Mouse (Mus musculus): Measurements from ENCODE around the gene Pbx1. TPM values are rescaled to one million over a fixed set of nuclear protein-coding genes. Genes with fewer than 3 reads are reported as not detected.
A peak's percentile ranks its signal among the peaks of the same experiment; 100 is the strongest.

Gene Pbx1
- polyA plus RNA-seq, 1 experiment from 2014 or later: 4.0 TPM

DNA sequence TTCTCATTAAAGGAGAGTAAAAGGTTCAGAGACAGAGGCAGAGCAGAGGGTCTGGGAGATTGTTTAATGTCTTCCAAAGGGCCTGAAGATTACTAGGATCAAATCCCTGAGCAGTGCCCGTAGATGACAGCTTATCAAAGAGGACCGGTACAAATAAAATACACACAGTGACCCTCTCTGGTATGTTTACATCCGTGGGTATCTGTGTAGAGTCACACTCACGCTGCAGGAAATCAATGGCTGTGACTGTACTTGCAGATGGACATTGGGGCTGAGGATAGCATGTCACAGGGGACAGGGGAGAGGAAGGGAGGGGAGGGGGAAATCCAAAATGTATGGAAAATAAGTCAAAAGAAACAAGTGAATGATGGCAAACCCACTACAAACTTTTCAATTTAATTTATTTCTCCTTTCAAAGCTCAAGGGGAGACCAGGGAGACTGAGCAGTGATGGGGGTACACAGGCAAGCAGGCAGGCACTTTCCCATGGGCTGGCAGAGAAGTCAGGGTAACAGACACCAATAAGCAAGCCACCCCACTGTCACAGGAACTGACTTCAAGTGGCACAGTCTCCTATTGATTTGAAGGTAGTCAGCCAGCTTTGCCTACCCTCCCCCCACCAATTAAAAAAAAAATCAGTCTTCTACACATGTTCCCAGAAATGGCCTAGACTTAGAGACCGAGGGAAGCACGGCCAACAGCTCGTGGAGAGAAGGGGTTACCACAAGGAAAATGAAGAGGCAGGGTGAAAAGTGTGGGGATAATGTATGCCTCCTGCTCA lies 107.6 kb downstream of the Pbx1 start:
- H3K9me3 ChIP-seq (ENCODE audit: low read length): no peaks in the 10 kb centered on the region
- DNase-seq: no peak
- ATAC-seq: no peak
- no peak overlapping the region for H3K4me3 ChIP-seq (ENCODE audit: low read depth, low read length)
- H3K27me3 ChIP-seq (ENCODE audit: insufficient read depth, low read length): no peaks in the 10 kb centered on the region
- WGBS (ENCODE audit: insufficient replicate concordance): 55% methylated on average over 7 of the region's 7 CpGs
- no peak for TF ChIP-seq EP300 (IDR thresholded peaks at IDR 0.05; ENCODE audit: low read depth)
- TF ChIP-seq CTCF (IDR thresholded peaks at IDR 0.05; ENCODE audit: low read depth): no peak
- no peaks in the 10 kb centered on the region for H3K4me1 ChIP-seq (ENCODE audit: insufficient read depth)
- H3K27ac ChIP-seq (ENCODE audit: low read depth): no peak overlapping the region
- H3K9ac ChIP-seq (replicated peaks): no peak overlapping the region
- no peak overlapping the region for H3K4me2 ChIP-seq (ENCODE audit: low read depth, low read length)
- H3K36me3 ChIP-seq (replicated peaks; ENCODE audit: insufficient read depth, low read length): no peaks in the 10 kb centered on the region

DNA sequence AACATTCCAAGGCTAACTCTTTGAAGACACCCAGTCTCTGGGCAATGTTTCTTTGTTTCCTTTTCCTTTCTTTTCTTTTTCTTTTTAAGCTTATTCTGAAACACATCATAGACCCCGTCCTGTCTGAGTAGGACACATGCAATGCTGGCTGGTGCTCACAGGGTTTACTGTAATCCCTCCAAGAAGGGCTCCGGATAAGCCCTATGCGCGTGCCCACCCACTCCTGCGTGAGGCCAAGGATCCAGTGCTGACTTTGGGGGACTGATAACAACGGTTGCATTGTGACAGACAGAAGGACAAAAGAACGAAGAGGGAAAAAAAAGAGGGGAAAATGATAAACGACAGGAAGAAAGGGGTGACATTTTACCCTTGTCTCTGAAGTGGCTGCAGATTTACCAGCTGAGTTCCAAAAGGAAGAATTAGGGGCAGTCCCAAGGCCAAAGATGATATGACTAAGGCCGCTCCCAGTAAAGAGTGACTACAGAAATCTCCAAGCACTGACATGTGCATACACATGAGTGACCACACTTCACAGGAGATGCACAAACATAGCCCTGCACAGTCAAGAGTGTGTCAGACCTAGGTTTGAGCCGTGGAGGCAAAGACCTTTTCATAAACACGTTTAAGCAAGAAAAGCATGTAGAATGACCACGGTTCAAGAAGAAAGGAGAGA lies 108.5 kb downstream of the Pbx1 start:
- WGBS (ENCODE audit: insufficient replicate concordance): 59% methylated on average over 12 of the region's 12 CpGs
- no peak overlapping the region for H3K27ac ChIP-seq (ENCODE audit: low read depth)

DNA sequence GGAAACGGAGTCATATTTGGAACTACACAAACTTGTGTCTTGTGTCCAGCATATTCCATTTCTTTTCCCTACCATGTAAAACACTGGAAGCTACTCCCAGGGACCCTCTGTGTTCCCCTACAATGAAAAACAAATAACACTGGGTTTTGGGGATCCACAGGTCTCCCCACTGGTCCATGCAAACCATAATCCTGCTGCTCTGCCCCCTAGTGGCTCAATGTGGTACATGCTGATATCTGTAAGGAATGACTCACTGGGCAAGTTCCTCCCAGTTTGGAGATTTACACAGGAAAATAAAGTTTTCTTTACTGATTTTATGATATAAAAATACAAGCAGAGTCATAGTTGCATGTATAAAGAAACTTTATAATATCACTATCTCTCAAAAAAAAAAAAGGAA lies 109.2 kb downstream of the Pbx1 start:
- Histone ChIP-seq H3K4me3 (ENCODE audit: low read depth, low read length) (no peak overlapping the region), H3K4me1 (ENCODE audit: insufficient read depth) (no peaks in the 10 kb centered on the region), H3K9me3 (ENCODE audit: low read length) (no peaks in the 10 kb centered on the region), H3K27me3 (ENCODE audit: insufficient read depth, low read length) (no peaks in the 10 kb centered on the region), H3K27ac (ENCODE audit: low read depth) (no peak overlapping the region), H3K9ac (replicated peaks) (no peak overlapping the region), H3K36me3 (replicated peaks; ENCODE audit: insufficient read depth, low read length) (no peaks in the 10 kb centered on the region), H3K4me2 (ENCODE audit: low read depth, low read length) (no peak overlapping the region)
- ATAC-seq (peak; percentile 48; the same call in 1 of the 2 replicates), DNase-seq (peak; percentile 66)
- TF ChIP-seq CTCF (IDR thresholded peaks at IDR 0.05; ENCODE audit: low read depth) (peak; percentile 87), EP300 (IDR thresholded peaks at IDR 0.05; ENCODE audit: low read depth) (no peak)
- 100% methylated on average over 1 of the region's 1 CpGs for WGBS (ENCODE audit: insufficient replicate concordance)

More for the DNA sequence above, 108.5 kb downstream of the Pbx1 start:
- Histone ChIP-seq H3K27me3 (ENCODE audit: insufficient read depth, low read length) (no peaks in the 10 kb centered on the region), H3K9ac (replicated peaks) (no peak overlapping the region), H3K4me2 (ENCODE audit: low read depth, low read length) (no peak overlapping the region), H3K4me3 (ENCODE audit: low read depth, low read length) (no peak overlapping the region), H3K9me3 (ENCODE audit: low read length) (no peaks in the 10 kb centered on the region), H3K4me1 (ENCODE audit: insufficient read depth) (no peaks in the 10 kb centered on the region), H3K36me3 (replicated peaks; ENCODE audit: insufficient read depth, low read length) (no peaks in the 10 kb centered on the region)
- ATAC-seq (no peak), DNase-seq (no peak)
- TF ChIP-seq CTCF (IDR thresholded peaks at IDR 0.05; ENCODE audit: low read depth) (no peak), EP300 (IDR thresholded peaks at IDR 0.05; ENCODE audit: low read depth) (no peak)

DNA sequence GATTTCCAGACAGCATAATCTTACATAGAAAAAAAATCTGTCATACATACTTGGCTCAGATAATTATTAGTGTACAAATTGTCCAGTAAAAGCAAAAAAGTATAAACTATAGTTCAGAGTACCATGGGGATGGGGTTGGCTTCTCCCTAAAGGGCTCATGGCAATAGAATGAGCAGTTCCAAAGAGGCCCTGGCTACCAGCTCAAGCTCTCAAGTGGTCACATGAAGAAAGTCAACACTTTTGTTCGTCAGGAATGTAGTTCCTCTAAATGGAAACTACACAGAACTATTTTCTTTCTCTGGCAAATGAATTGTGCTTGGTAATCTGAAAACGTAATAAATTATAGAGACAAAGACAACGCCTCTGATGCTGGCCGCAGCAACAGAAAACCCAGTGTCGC lies 112.4 kb downstream of the Pbx1 start:
- WGBS (ENCODE audit: insufficient replicate concordance): 84% methylated on average over 5 of the region's 5 CpGs
- ATAC-seq (no peak), DNase-seq (no peak)
- H3K9ac ChIP-seq (replicated peaks): no peak overlapping the region
- no peaks in the 10 kb centered on the region for H3K36me3 ChIP-seq (replicated peaks; ENCODE audit: insufficient read depth, low read length)
- no peaks in the 10 kb centered on the region for H3K4me1 ChIP-seq (ENCODE audit: insufficient read depth)
- TF ChIP-seq CTCF (IDR thresholded peaks at IDR 0.05; ENCODE audit: low read depth) (no peak), EP300 (IDR thresholded peaks at IDR 0.05; ENCODE audit: low read depth) (no peak)
- H3K4me2 ChIP-seq (ENCODE audit: low read depth, low read length): no peak overlapping the region
- no peaks in the 10 kb centered on the region for H3K9me3 ChIP-seq (ENCODE audit: low read length)
- H3K4me3 ChIP-seq (ENCODE audit: low read depth, low read length): no peak overlapping the region
- H3K27ac ChIP-seq (ENCODE audit: low read depth): no peak overlapping the region
- no peaks in the 10 kb centered on the region for H3K27me3 ChIP-seq (ENCODE audit: insufficient read depth, low read length)

DNA sequence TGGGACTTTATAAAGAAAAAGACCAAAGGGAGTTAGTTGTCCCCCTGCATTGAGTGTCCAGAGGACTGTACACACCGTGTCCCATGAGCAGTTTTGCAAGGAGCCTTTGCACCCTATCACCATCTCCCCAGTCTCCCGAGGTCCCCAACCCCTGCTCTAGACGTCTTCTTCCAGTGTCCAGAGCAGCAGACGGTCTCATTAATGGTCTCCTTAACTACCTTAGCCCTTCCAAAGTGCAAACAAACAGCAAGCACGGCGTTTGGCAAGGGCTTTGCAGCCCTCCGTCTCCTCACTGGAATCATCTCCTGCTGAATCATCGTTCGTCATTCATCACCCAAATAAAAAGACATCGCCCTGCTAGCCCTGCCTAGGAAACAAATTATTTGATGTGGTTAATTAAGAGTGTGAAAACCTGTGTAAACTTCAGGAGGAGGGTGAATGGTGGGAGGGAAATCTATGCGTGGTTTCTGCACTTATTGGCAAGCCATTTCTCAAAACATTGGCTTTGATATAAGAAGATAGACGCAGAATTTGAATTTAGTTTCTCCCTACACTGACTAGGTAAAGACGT lies 113.1 kb downstream of the Pbx1 start:
- no peak overlapping the region for H3K4me3 ChIP-seq (ENCODE audit: low read depth, low read length)
- H3K36me3 ChIP-seq (replicated peaks; ENCODE audit: insufficient read depth, low read length): no peaks in the 10 kb centered on the region
- no peaks in the 10 kb centered on the region for H3K27me3 ChIP-seq (ENCODE audit: insufficient read depth, low read length)
- 69% methylated on average over 13 of the region's 13 CpGs for WGBS (ENCODE audit: insufficient replicate concordance)
- H3K4me1 ChIP-seq (ENCODE audit: insufficient read depth): no peaks in the 10 kb centered on the region
- no peaks in the 10 kb centered on the region for H3K9me3 ChIP-seq (ENCODE audit: low read length)
- TF ChIP-seq EP300 (IDR thresholded peaks at IDR 0.05; ENCODE audit: low read depth) (no peak), CTCF (IDR thresholded peaks at IDR 0.05; ENCODE audit: low read depth) (no peak)
- H3K27ac ChIP-seq (ENCODE audit: low read depth): no peak overlapping the region
- H3K9ac ChIP-seq (replicated peaks): no peak overlapping the region
- DNase-seq (no peak), ATAC-seq (no peak)
- no peak overlapping the region for H3K4me2 ChIP-seq (ENCODE audit: low read depth, low read length)

DNA sequence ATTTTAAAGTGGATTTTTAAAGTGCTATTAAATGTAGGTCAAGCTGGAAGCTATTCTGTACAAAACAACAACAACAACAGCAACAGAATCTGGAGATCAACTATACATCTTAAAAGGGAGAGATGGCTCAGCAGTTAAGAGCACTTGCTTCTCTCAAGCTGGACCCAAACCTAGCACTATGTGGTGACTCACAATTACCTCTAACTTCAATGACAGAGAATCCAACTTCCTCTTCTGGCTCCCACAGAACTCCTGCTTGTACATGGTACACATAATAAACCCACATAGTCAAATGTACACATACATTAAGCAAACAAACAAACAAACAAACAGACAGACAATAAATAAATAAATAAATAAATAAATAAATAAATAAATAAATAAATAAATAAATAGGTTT lies 118.3 kb downstream of the Pbx1 start:
- Histone ChIP-seq H3K4me3 (ENCODE audit: low read depth, low read length) (no peak overlapping the region), H3K27me3 (ENCODE audit: insufficient read depth, low read length) (no peaks in the 10 kb centered on the region), H3K9ac (replicated peaks) (no peak overlapping the region), H3K4me2 (ENCODE audit: low read depth, low read length) (no peak overlapping the region), H3K9me3 (ENCODE audit: low read length) (no peaks in the 10 kb centered on the region), H3K27ac (ENCODE audit: low read depth) (no peak overlapping the region), H3K4me1 (ENCODE audit: insufficient read depth) (peaks cover 21% of the 10 kb centered on the region), H3K36me3 (replicated peaks; ENCODE audit: insufficient read depth, low read length) (no peaks in the 10 kb centered on the region)
- DNase-seq (no peak), ATAC-seq (no peak)
- no peak for TF ChIP-seq EP300 (IDR thresholded peaks at IDR 0.05; ENCODE audit: low read depth)
- TF ChIP-seq CTCF (IDR thresholded peaks at IDR 0.05; ENCODE audit: low read depth): no peak
